Comparison of ENCODE assay signal across 9 mouse cellular contexts in the genomic region with DNA sequence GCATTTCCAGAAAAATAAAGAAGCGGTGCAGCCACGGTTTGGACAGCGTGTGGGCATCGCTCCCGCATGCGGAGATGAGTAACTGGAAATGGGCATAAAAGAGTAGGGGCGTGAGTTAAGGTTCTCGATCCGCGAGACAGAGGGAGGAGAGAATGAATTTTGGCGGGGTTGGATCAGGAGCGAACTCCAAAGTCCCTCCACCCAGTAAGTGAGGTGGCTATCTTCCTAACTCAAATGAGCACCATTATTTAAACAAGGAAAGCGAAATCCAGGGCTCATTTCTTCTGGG. TPM values are rescaled to one million over a fixed set of nuclear protein-coding genes. Genes with fewer than 3 reads are reported as not detected.
DNase-seq lines count a peak whose midpoint lies in the region; ATAC-seq lines count a peak whose summit lies in the region.
"Had no signal": no experiment of that assay in that cellular context is flagged by ENCODE, and none has a peak within 500 bp of the region (broad histone marks: within the 10 kb centered on the region; RNA-seq: fewer than 3 reads in every experiment).

No protein-coding gene starts in this region.

- H3K9ac ChIP-seq in heart, embryonic 13.5 days, result peak overlapping the region; percentile 99
- H3K9ac ChIP-seq in liver, embryonic 16.5 days (ENCODE audit: low read depth, low read length), result no peak overlapping the region

- H3K4me2 ChIP-seq in heart, embryonic 13.5 days, result peak overlapping the region; percentile 85
- H3K4me2 ChIP-seq in liver, embryonic 16.5 days (ENCODE audit: low read depth, low read length), result peak overlapping the region; percentile 84

- H3K36me3 ChIP-seq in heart, embryonic 13.5 days, result peaks cover 16% of the 10 kb centered on the region
- H3K36me3 ChIP-seq in hindbrain, embryonic 10.5 days, result no peaks in the 10 kb centered on the region; the same call in 1 of the 2 replicates
- no peaks in the 10 kb centered on the region for H3K36me3 ChIP-seq in liver, embryonic 16.5 days (ENCODE audit: control insufficient read depth, insufficient read depth)

- no peak for ATAC-seq in heart, embryonic 13.5 days (ENCODE audit: extremely low read depth, insufficient number of reproducible peaks, low FRiP score, low TSS enrichment)
- ATAC-seq in liver, embryonic 16.5 days (ENCODE audit: low read depth), result no peak
- ATAC-seq: Patski had no signal

- intact Hi-C loops in heart, postnatal 36 days (cut with DNase I), result no loop called here

- DNase-seq in heart, postnatal 36 days, result no peak
- peak; percentile 26 for DNase-seq in brain, adult 2 months (ENCODE audit: low read depth, low spot score)
- no peak for DNase-seq in hindbrain, embryonic 10.5 days (ENCODE audit: low spot score)
- no peak for DNase-seq in testis, postnatal 14 days (ENCODE audit: low spot score)
- DNase-seq in gastrocnemius, adult 8-10 months (ENCODE audit: low spot score in 2 of 2), result no peak
- DNase-seq in layer of hippocampus, postnatal 14 days (ENCODE audit: low spot score in 2 of 2), result no peak

- peaks cover 6% of the 10 kb centered on the region; the same call in 1 of the 2 replicates for H3K27me3 ChIP-seq in heart, embryonic 13.5 days (replicated peaks)
- H3K27me3 ChIP-seq in hindbrain, embryonic 10.5 days (ENCODE audit: insufficient read depth, poor library complexity, severe bottlenecking), result peaks cover 53% of the 10 kb centered on the region
- peaks cover 52% of the 10 kb centered on the region for H3K27me3 ChIP-seq in liver, embryonic 16.5 days (ENCODE audit: control insufficient read depth, insufficient read depth, low read depth, low read length)

- H3K4me3 ChIP-seq in heart, embryonic 13.5 days, result peak overlapping the region; percentile 90
- peak overlapping the region; percentile 87 for H3K4me3 ChIP-seq in hindbrain, embryonic 10.5 days
- peak overlapping the region; percentile 65 for H3K4me3 ChIP-seq in liver, embryonic 16.5 days (ENCODE audit: low read depth, low read length)

- H3K4me1 ChIP-seq in heart, embryonic 13.5 days, result peaks cover 25% of the 10 kb centered on the region
- peaks cover 43% of the 10 kb centered on the region for H3K4me1 ChIP-seq in hindbrain, embryonic 10.5 days (replicated peaks)
- H3K4me1 ChIP-seq in liver, embryonic 16.5 days (ENCODE audit: control insufficient read depth, low read depth, low read length), result no peaks in the 10 kb centered on the region; the same call in 1 of the 2 replicates

- 4% methylated on average over 13 of the region's 13 CpGs for WGBS in heart, embryonic 13.5 days
- 2% methylated on average over 13 of the region's 13 CpGs for WGBS in hindbrain, embryonic 10.5 days
- 4% methylated on average over 13 of the region's 13 CpGs for WGBS in liver, embryonic 16.5 days (ENCODE audit: insufficient replicate concordance)

- H3K27ac ChIP-seq in heart, embryonic 13.5 days (replicated peaks), result peak overlapping the region; percentile 98
- H3K27ac ChIP-seq in hindbrain, embryonic 10.5 days, result peak overlapping the region; percentile 99
- no peak overlapping the region for H3K27ac ChIP-seq in liver, embryonic 16.5 days (ENCODE audit: low read length)

- no peaks in the 10 kb centered on the region for H3K9me3 ChIP-seq in heart, embryonic 13.5 days
- H3K9me3 ChIP-seq in hindbrain, embryonic 10.5 days, result no peaks in the 10 kb centered on the region
- H3K9me3 ChIP-seq in liver, embryonic 16.5 days (replicated peaks; ENCODE audit: control insufficient read depth, low read length), result no peaks in the 10 kb centered on the region

RNA-seq across cellular contexts. Expression of a gene that starts 2.6 kb away (rescaled TPM):
- 72.3 and 82.8 TPM in 2 replicates for polyA plus RNA-seq in heart, embryonic 13.5 days (2015; fragmentation: Nextera tagmentation; extraction: Ambion mirVana)
- 10 to 100 TPM; 13.8 to 19.7 TPM for total RNA-seq in heart, postnatal 36 days (2021)
- 30.4 and 35.2 TPM in 2 replicates for polyA plus RNA-seq in hindbrain, embryonic 10.5 days (2016; fragmentation: Nextera tagmentation; extraction: Ambion mirVana)
- 1.2 and 1.8 TPM in 2 replicates for polyA plus RNA-seq in liver, embryonic 16.5 days (2015; fragmentation: Nextera tagmentation; extraction: Ambion mirVana)
- 1 to 10 TPM; 3.4 to 6.9 (median 4.0) TPM for total RNA-seq in gastrocnemius, adult 8-10 months (2022)
- total RNA-seq in layer of hippocampus, postnatal 14 days (2021), result 10 to 100 TPM; 39.9 to 40.3 TPM
